Mouse (Mus musculus) testis, adult 2 months (tissue): ENCODE results near the gene Gm4216. TPM values are rescaled to one million over a fixed set of nuclear protein-coding genes. Genes with fewer than 3 reads are reported as not detected.
"Not testable (repeated sequence)": the region's sequence is repeated elsewhere in the genome, so short reads cannot be mapped to it uniquely, and the experiment has no call there.

Experiments used
- H3K27ac ChIP-seq: fragments of 200-500 bp; 2 replicates; pipeline ENCODE4 v1.5.1; 2012; ENCODE audit warnings: low read depth, low read length; ENCODE audit not compliant: control insufficient read depth, insufficient read depth
- H3K27me3 ChIP-seq: fragments of 200-500 bp; 2 replicates; pipeline ENCODE4 v1.6.1; 2012; ENCODE audit warnings: mild to moderate bottlenecking, low read length, moderate library complexity; ENCODE audit not compliant: control insufficient read depth, insufficient read depth
- H3K36me3 ChIP-seq: fragments of 200-500 bp; 2 replicates; pipeline ENCODE4 v1.6.1; 2012; ENCODE audit warnings: mild to moderate bottlenecking, low read length; ENCODE audit not compliant: control insufficient read depth, insufficient read depth
- H3K4me1 ChIP-seq: fragments of 200-500 bp; 2 replicates; pipeline ENCODE4 v1.6.1; 2012; ENCODE audit warnings: low read length; ENCODE audit not compliant: control insufficient read depth, insufficient read depth
- H3K4me3 ChIP-seq: fragments of 200-500 bp; 2 replicates; pipeline ENCODE4 v1.5.1; 2012; ENCODE audit warnings: low read depth, mild to moderate bottlenecking, low read length, moderate library complexity, mixed read lengths; ENCODE audit not compliant: control insufficient read depth
- polyA plus RNA-seq: library from polyadenylated mRNA; depleted of rRNA; stranded (reverse); fragments of >200 nt; gene quantifications from 2 replicates; pipeline ENCODE4 v1.2.3, GENCODE M21; 2012; rRNA removed

Gm4216 gene
- polyA plus RNA-seq, result not detected in 2 replicates

- not testable (repeated sequence) for H3K4me3 ChIP-seq, H3K36me3 ChIP-seq, H3K27me3 ChIP-seq, H3K27ac ChIP-seq, H3K4me1 ChIP-seq
These were observed at the start of gene Gm4216 for GRCm38 (mm10) chr7:23019823-23020222. Gene Gm4216 (minus strand): TSS chr7:23019923.

DNA sequence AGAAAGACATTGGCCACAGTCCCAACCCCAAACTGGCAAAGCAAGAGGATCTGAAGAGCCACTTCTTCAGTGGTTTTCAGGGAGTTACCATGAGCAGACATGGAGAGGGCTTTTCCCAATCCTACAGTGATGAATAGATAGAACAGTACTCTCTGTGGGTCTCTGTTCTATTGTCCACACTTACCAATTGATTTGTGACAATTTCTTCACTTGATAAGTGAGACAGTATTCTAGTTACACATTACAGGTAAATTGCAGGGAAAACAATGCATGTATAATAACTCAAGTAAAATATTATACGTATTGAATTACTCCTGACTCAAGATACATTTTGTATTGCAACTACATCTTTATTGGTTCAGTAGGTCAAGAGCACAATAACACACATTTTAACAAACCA, 47.6 kb upstream of the Gm4216 start, which contains the start of gene Gm8720:
Gm8720 (minus strand) TSS at position 101 of the 400 bp plus-strand sequence.
- not testable (repeated sequence) for H3K4me1 ChIP-seq, H3K27ac ChIP-seq, H3K4me3 ChIP-seq, H3K27me3 ChIP-seq, H3K36me3 ChIP-seq

- not testable (repeated sequence) for H3K4me3 ChIP-seq, H3K27ac ChIP-seq, H3K4me1 ChIP-seq, H3K27me3 ChIP-seq, H3K36me3 ChIP-seq
These were observed 35.5 kb upstream of the Gm4216 start, which contains the start of gene Vmn1r163 for GRCm38 (mm10) chr7:23055240-23055639. Gene Vmn1r163 (plus strand): TSS chr7:23055540.

- H3K4me1 ChIP-seq, H3K27ac ChIP-seq, H3K4me3 ChIP-seq, H3K36me3 ChIP-seq, H3K27me3 ChIP-seq: not testable (repeated sequence)
These were observed 35.1 kb downstream of the Gm4216 start, which contains the start of gene Gm4214 for GRCm38 (mm10) chr7:22984573-22984972. Gene Gm4214 (minus strand): TSS chr7:22984673.

Other genes starting within 250 kb of the Gm4216 start
- not detected in 2 replicates for gene Vmn1r158, start 229.1 kb downstream of the Gm4216 start, polyA plus RNA-seq
- gene Vmn1r159, start 176.3 kb downstream of the Gm4216 start, polyA plus RNA-seq, result not detected in 2 replicates
- not detected in 2 replicates for gene Vmn1r160, start 148.7 kb downstream of the Gm4216 start, polyA plus RNA-seq
- gene Gm4214, start 35.2 kb downstream of the Gm4216 start, polyA plus RNA-seq, result not detected in 2 replicates
- gene Vmn1r163, start 35.6 kb upstream of the Gm4216 start, polyA plus RNA-seq, result not detected in 2 replicates
- not detected in 2 replicates for gene Gm8720, start 47.5 kb upstream of the Gm4216 start, polyA plus RNA-seq
- gene Gm10662, start 124.6 kb upstream of the Gm4216 start, polyA plus RNA-seq, result not detected in 2 replicates
- not detected in 2 replicates for gene Vmn1r165, start 197.4 kb upstream of the Gm4216 start, polyA plus RNA-seq
- gene Vmn1r166, start 231.8 kb upstream of the Gm4216 start, polyA plus RNA-seq, result not detected in 2 replicates